Mouse (Mus musculus) limb, embryonic 12.5 days (tissue): ENCODE data around the gene Ppa2. TPM values are rescaled to one million over a fixed set of nuclear protein-coding genes. Genes with fewer than 3 reads are reported as not detected.
A peak's percentile ranks its signal among the peaks of the same experiment; 100 is the strongest.

ENCODE experiments used
- ATAC-seq: fragments of 200-750 bp; cut with Nextera tagmentation; 2 replicates; pipeline ENCODE4 v1.8.0; 2017; ENCODE audit warnings: low read depth, moderate TSS enrichment; ENCODE audit not compliant: insufficient number of reproducible peaks, insufficient read depth, low FRiP score, low TSS enrichment
- H3K27ac ChIP-seq: fragments of 300-500 bp; sonication (generic); 2 replicates; pipeline ENCODE4 v1.5.1; 2016; ENCODE audit warnings: mild to moderate bottlenecking, moderate library complexity
- H3K27me3 ChIP-seq: fragments of 300-500 bp; sonication (generic); 2 replicates; pipeline ENCODE4 v1.6.1; 2016; ENCODE audit warnings: mild to moderate bottlenecking, moderate library complexity
- H3K36me3 ChIP-seq: fragments of 300-500 bp; sonication (generic); 2 replicates; pipeline ENCODE4 v1.6.1; 2016; ENCODE audit warnings: mild to moderate bottlenecking, moderate library complexity
- H3K4me1 ChIP-seq: fragments of 300-500 bp; sonication (generic); replicated peaks from 2 replicates; pipeline ENCODE4 v1.6.1; 2016
- H3K4me2 ChIP-seq: fragments of 300-500 bp; sonication (generic); 2 replicates; pipeline ENCODE4 v1.6.1; 2016; ENCODE audit warnings: mild to moderate bottlenecking, moderate library complexity
- H3K4me3 ChIP-seq: fragments of 300-500 bp; sonication (generic); replicated peaks from 2 replicates; pipeline ENCODE4 v1.5.1; 2016; ENCODE audit warnings: mild to moderate bottlenecking
- H3K9ac ChIP-seq: fragments of 300-500 bp; sonication (generic); replicated peaks from 2 replicates; pipeline ENCODE4 v1.6.1; 2016; ENCODE audit warnings: mild to moderate bottlenecking, moderate library complexity
- H3K9me3 ChIP-seq: fragments of 300-500 bp; sonication (generic); 2 replicates; pipeline ENCODE4 v1.6.1; 2016; ENCODE audit warnings: mild to moderate bottlenecking, moderate library complexity
- WGBS: fragments of 180-500 bp; shearing (Covaris S2); methylation state at CpG from one replicate; pipeline ENCODE4 v1.1.7; 2016; 5-methylcytosine and 5-hydroxymethylcytosine counted together
- polyA plus RNA-seq: library from polyadenylated mRNA; unstranded; fragments of >200 nt; fragmentation: Nextera tagmentation; extraction: Ambion mirVana; gene quantifications from 2 replicates; pipeline ENCODE4 v1.2.1, GENCODE M21; 2016

Ppa2 gene
- polyA plus RNA-seq, 1 experiment from 2014 or later: 84.9 TPM

GRCm38 (mm10) chr3:133313491-133314199 lies 3.7 kb downstream of the Ppa2 start:
- Histone ChIP-seq H3K27me3 (no peaks in the 10 kb centered on the region), H3K36me3 (peaks cover 3% of the 10 kb centered on the region; the same call in 1 of the 2 replicates), H3K4me2 (no peak overlapping the region), H3K9me3 (peaks cover 4% of the 10 kb centered on the region; the same call in 1 of the 2 replicates), H3K4me1 (0 out of 2 replicates have a peak, but pooled peaks cover 4% of the 10 kb centered on the region), H3K27ac (no peak overlapping the region), H3K4me3 (no peak overlapping the region), H3K9ac (no peak overlapping the region)
- 97% methylated on average over 3 of the region's 3 CpGs for WGBS
- no peak for ATAC-seq

GRCm38 (mm10) chr3:133314475-133314874 lies 4.6 kb downstream of the Ppa2 start:
- Histone ChIP-seq H3K27me3 (no peaks in the 10 kb centered on the region), H3K9me3 (peaks cover 4% of the 10 kb centered on the region; the same call in 1 of the 2 replicates), H3K4me3 (no peak overlapping the region), H3K36me3 (peaks cover 3% of the 10 kb centered on the region; the same call in 1 of the 2 replicates), H3K27ac (no peak overlapping the region), H3K9ac (no peak overlapping the region), H3K4me1 (0 out of 2 replicates have a peak, but pooled peaks cover 4% of the 10 kb centered on the region), H3K4me2 (no peak overlapping the region)
- 40% methylated on average over 6 of the region's 6 CpGs for WGBS
- ATAC-seq: no peak

GRCm38 (mm10) chr3:133315011-133315410 lies 5.1 kb downstream of the Ppa2 start:
- no peaks in the 10 kb centered on the region for H3K27me3 ChIP-seq
- no peak overlapping the region for H3K27ac ChIP-seq
- no peak for ATAC-seq
- no peak overlapping the region for H3K4me3 ChIP-seq
- no peaks in the 10 kb centered on the region for H3K9me3 ChIP-seq
- WGBS: 95% methylated on average over 14 of the region's 14 CpGs
- H3K4me2 ChIP-seq: no peak overlapping the region
- peaks cover 3% of the 10 kb centered on the region; the same call in 1 of the 2 replicates for H3K36me3 ChIP-seq
- H3K4me1 ChIP-seq: no peaks in the 10 kb centered on the region
- H3K9ac ChIP-seq: no peak overlapping the region

GRCm38 (mm10) chr3:133315647-133316046 lies 5.7 kb downstream of the Ppa2 start:
- H3K9ac ChIP-seq: no peak overlapping the region
- ATAC-seq: no peak
- 92% methylated on average over 8 of the region's 8 CpGs for WGBS
- no peak overlapping the region for H3K27ac ChIP-seq
- no peak overlapping the region for H3K4me2 ChIP-seq
- H3K27me3 ChIP-seq: no peaks in the 10 kb centered on the region
- no peak overlapping the region for H3K4me3 ChIP-seq
- no peaks in the 10 kb centered on the region for H3K9me3 ChIP-seq
- H3K36me3 ChIP-seq: peaks cover 3% of the 10 kb centered on the region; the same call in 1 of the 2 replicates
- H3K4me1 ChIP-seq: no peaks in the 10 kb centered on the region

- Histone ChIP-seq H3K4me1 (0 out of 2 replicates have a peak, but pooled peaks cover 4% of the 10 kb centered on the region), H3K36me3 (peaks cover 6% of the 10 kb centered on the region; the same call in 1 of the 2 replicates), H3K27ac (no peak overlapping the region), H3K9me3 (no peaks in the 10 kb centered on the region), H3K4me3 (no peak overlapping the region), H3K4me2 (no peak overlapping the region), H3K9ac (no peak overlapping the region), H3K27me3 (no peaks in the 10 kb centered on the region)
- no peak for ATAC-seq
- WGBS: 95% methylated on average over 4 of the region's 4 CpGs
These were observed 7.9 kb downstream of the Ppa2 start for GRCm38 (mm10) chr3:133317845-133318244.

GRCm38 (mm10) chr3:133318596-133318995 lies 8.7 kb downstream of the Ppa2 start:
- no peak overlapping the region for H3K27ac ChIP-seq
- ATAC-seq: no peak
- H3K4me3 ChIP-seq: no peak overlapping the region
- 0 out of 2 replicates have a peak, but pooled peaks cover 4% of the 10 kb centered on the region for H3K4me1 ChIP-seq
- peaks cover 6% of the 10 kb centered on the region; the same call in 1 of the 2 replicates for H3K36me3 ChIP-seq
- H3K27me3 ChIP-seq: no peaks in the 10 kb centered on the region
- no peak overlapping the region for H3K4me2 ChIP-seq
- 84% methylated on average over 15 of the region's 15 CpGs for WGBS
- no peak overlapping the region for H3K9ac ChIP-seq
- H3K9me3 ChIP-seq: no peaks in the 10 kb centered on the region

GRCm38 (mm10) chr3:133319795-133320194 lies 9.9 kb downstream of the Ppa2 start:
- 83% methylated on average over 7 of the region's 7 CpGs for WGBS
- no peak overlapping the region for H3K4me2 ChIP-seq
- H3K27ac ChIP-seq: no peak overlapping the region
- no peak for ATAC-seq
- H3K4me1 ChIP-seq: 0 out of 2 replicates have a peak, but pooled peaks cover 4% of the 10 kb centered on the region
- no peaks in the 10 kb centered on the region for H3K27me3 ChIP-seq
- no peaks in the 10 kb centered on the region for H3K9me3 ChIP-seq
- H3K4me3 ChIP-seq: no peak overlapping the region
- no peak overlapping the region for H3K9ac ChIP-seq
- H3K36me3 ChIP-seq: peaks cover 9% of the 10 kb centered on the region; the same call in 1 of the 2 replicates

- H3K4me1 ChIP-seq: 0 out of 2 replicates have a peak, but pooled peaks cover 4% of the 10 kb centered on the region
- no peaks in the 10 kb centered on the region for H3K9me3 ChIP-seq
- WGBS: 94% methylated on average over 6 of the region's 6 CpGs
- no peak overlapping the region for H3K27ac ChIP-seq
- no peaks in the 10 kb centered on the region for H3K27me3 ChIP-seq
- H3K9ac ChIP-seq: no peak overlapping the region
- H3K36me3 ChIP-seq: peaks cover 12% of the 10 kb centered on the region; the same call in 1 of the 2 replicates
- no peak for ATAC-seq
- no peak overlapping the region for H3K4me2 ChIP-seq
- H3K4me3 ChIP-seq: no peak overlapping the region
These were observed 10.4 kb downstream of the Ppa2 start for GRCm38 (mm10) chr3:133320313-133320712.

- Histone ChIP-seq H3K4me1 (0 out of 2 replicates have a peak, but pooled peaks cover 4% of the 10 kb centered on the region), H3K9ac (no peak overlapping the region), H3K27me3 (no peaks in the 10 kb centered on the region), H3K4me2 (no peak overlapping the region), H3K9me3 (no peaks in the 10 kb centered on the region), H3K4me3 (no peak overlapping the region), H3K36me3 (peaks cover 16% of the 10 kb centered on the region; the same call in 1 of the 2 replicates), H3K27ac (no peak overlapping the region)
- WGBS: 68% methylated on average over 10 of the region's 10 CpGs
- ATAC-seq: 0 out of 2 replicates have a peak, but pooled peaks have one; percentile 29
These were observed 12.0 kb downstream of the Ppa2 start for GRCm38 (mm10) chr3:133321928-133322327.

GRCm38 (mm10) chr3:133322552-133322951 lies 12.6 kb downstream of the Ppa2 start:
- Histone ChIP-seq H3K9ac (no peak overlapping the region), H3K4me3 (no peak overlapping the region), H3K9me3 (no peaks in the 10 kb centered on the region), H3K4me2 (no peak overlapping the region), H3K36me3 (peaks cover 18% of the 10 kb centered on the region; the same call in 1 of the 2 replicates), H3K27me3 (no peaks in the 10 kb centered on the region), H3K27ac (no peak overlapping the region), H3K4me1 (0 out of 2 replicates have a peak, but pooled peaks cover 4% of the 10 kb centered on the region)
- no peak for ATAC-seq
- WGBS: 71% methylated on average over 4 of the region's 4 CpGs

- Histone ChIP-seq H3K9me3 (no peaks in the 10 kb centered on the region), H3K27ac (no peak overlapping the region), H3K27me3 (no peaks in the 10 kb centered on the region), H3K4me3 (no peak overlapping the region), H3K4me2 (no peak overlapping the region), H3K4me1 (0 out of 2 replicates have a peak, but pooled peaks cover 4% of the 10 kb centered on the region), H3K36me3 (peaks cover 24% of the 10 kb centered on the region; the same call in 1 of the 2 replicates), H3K9ac (no peak overlapping the region)
- WGBS: 64% methylated on average over 5 of the region's 5 CpGs
- ATAC-seq: no peak
These were observed 15.2 kb downstream of the Ppa2 start for GRCm38 (mm10) chr3:133325135-133325534.
